Mouse (Mus musculus) layer of hippocampus, postnatal 25 days (tissue): ENCODE data around the gene Iqce. TPM values are rescaled to one million over a fixed set of nuclear protein-coding genes. Genes with fewer than 3 reads are reported as not detected.

Experiments
- DNase-seq, 2 experiments: peaks; one replicate each; pipeline ENCODE4 v3.0.0; 2022; ENCODE audit warnings: mixed read lengths in 2 of 2, low spot score in 1 of 2; ENCODE audit errors: extremely low spot score in 1 of 2
- total RNA-seq, 2 experiments: library from RNA; stranded (reverse); gene quantifications; 2 replicates each; pipeline ENCODE4 v1.2.3; 2021

Gene Iqce
- total RNA-seq, 2 experiments from 2014 or later = 38.5 to 60.6 TPM

- DNase-seq = peak in 1 of 2 experiments; percentile 37
Observed at GRCm38 (mm10) chr5:140662741-140663592, 39.2 kb downstream of the Iqce start.

GRCm38 (mm10) chr5:140661875-140662643 is 40.1 kb downstream of the Iqce start:
- DNase-seq = peak in 1 of 2 experiments; percentile 22

DNA sequence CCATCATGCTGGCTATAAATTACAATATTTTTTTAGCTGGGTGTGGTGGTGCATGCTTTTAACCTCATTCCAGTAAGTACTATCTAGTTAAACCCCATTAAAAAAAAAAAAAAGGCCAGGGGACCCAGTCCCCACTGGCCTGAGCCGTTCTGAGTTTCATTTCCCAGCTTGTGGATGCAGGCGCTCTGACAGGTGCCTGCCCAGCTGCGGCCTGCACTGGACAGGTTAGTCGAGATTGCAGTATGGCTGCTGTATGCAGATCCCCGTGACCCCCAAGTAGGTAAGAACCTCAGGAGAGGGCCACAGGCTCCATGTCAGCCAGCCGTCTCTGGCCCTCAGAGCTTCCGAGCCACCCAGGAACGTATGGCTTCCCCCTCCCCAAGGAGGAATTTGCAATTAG is 40.8 kb downstream of the Iqce start:
- DNase-seq = no peak

GRCm38 (mm10) chr5:140660398-140660797 is 41.8 kb downstream of the Iqce start:
- DNase-seq = no peak

DNA sequence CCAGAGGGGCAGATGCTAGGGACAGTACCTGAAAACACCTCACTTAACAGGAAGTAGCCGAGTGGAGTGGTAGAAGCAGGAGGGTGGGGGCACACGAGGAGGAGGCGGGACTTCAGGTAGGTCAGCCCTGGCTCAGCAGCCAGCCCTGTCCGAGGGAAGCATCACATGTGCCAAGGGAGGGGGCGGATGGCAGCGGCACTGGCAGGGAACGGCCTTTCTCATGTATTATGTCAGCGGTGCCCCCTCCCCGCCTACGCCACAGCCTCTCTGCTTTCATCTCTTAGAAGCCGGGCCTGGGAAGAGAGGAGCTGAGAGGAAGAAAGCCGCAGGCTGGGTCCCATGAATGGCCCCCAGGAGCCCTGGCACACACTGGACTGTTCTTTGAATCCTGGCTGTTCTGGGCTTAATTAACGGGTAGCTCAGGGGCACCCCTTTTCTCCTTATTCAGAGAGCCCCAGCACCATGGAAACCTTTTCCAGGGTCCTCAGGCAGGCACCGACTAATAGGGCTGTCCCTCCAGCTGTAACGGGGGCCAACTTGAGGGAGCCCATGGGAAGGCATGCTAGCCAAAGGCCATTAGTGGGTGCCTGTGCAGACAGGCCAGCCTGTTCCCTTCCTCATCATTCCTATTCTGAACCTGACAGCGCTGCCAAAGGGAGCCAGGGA is 42.4 kb downstream of the Iqce start:
- DNase-seq = peak; percentile 30 to 47

DNA sequence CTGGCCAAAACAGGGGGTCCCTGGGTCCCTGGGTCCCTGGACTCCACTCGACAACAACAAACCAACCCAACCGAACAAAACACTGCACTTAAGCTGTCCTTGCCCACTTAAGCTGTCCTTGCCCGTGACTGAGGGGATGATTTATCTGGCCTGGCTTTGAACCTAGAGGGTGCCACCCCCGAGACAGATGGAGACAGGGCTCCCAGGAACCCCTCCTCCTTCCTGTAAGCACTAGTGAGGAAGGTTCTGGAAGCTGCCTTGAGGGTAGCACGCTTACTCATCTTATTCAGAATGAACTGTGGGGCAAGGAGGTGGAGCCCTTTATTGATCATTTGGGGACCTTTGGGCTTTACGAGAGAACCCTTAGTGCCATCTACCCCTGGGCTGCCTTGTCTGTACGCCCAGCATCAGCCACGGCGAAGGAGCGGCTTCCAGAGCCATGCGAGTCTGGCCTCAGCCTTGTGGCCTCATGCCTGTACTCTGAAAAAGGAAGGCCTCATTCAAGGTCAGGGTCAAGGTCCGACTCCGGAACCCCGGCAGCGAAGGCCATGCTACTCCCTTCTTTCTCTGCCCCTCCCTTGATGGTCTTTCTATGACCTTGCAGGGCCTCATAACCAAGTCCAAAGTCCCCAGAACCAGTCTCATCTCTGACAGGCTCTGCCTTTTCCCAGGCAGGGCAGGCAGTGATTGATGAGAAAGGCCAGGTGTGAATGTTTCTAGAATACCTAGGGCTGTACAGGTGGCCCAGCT is 47.9 kb downstream of the Iqce start:
- DNase-seq = no peak

DNA sequence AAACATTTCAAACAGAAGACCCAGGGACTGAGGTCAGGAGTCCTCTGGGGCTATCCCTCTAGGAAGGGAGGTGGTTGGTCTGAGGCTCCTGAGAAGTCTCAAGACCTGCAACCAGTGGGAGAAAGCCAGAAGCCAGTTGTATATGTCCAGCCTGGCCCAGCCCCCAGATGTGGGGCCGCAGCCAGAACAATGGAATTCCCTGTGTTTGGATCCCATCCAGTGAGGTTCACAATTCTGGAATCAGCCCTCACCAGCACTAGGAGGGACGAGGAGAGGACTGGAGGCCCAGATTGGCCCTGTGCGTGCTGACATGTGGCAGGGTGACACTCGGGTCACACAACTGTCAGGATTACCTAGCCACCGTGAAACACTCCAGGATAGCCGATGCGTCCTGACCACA is 49.6 kb downstream of the Iqce start:
- no peak for DNase-seq

DNA sequence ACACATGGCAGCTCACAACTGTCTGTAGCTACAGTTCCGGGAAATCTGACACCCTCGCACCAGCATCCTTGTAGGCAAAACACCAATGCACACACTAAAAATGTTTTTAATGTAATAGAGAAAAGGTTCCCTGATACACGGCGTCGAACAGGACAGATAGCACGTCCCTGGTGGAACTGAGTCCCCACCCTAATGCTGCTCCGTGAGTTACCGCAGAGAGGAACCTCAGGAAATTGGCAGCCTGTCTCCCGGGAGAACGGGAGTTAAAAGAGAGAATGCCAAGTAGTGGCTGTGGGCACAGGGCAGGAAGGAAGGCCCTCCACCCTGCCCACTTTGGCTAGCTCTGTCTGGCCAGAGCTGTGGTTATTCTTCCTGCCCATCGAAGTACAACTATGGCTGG is 50.9 kb downstream of the Iqce start:
- DNase-seq = no peak

DNA sequence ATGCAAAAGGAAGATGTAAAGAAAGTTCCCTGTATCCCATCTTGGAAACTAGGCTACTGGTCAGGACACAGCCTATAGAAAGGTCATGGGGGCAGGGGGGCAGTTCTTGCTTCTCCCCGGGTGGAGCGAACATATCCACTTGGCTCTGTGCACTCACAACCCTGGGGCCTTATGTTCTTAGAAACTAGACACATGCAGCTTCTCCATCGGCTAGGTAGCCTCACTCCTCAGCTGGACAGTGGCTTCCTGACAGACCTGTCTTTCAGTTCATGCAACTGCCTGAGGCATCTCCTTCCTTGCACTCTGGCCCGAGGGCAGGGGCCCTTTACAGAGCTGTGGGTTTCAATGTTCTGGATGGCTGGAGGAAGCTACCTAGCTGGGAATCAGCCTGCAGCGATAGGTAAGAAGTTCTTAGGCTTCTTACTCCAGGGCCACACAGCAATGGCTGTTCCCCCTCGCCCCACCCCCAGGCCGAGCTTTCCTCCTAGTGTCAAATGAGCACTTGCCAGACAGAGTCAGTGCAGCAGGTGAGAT is 52.2 kb downstream of the Iqce start:
- no peak for DNase-seq

GRCm38 (mm10) chr5:140649101-140649667 is 53.0 kb downstream of the Iqce start:
- DNase-seq = peak; percentile 87 to 88

- DNase-seq = no peak
Observed at GRCm38 (mm10) chr5:140648519-140649100, 53.6 kb downstream of the Iqce start, which contains the start of gene Ttyh3. Gene Ttyh3, minus strand, starts transcription at chr5:140649031.

- DNase-seq = peak in 1 of 2 experiments; percentile 70
Observed at GRCm38 (mm10) chr5:140647821-140648518, 54.2 kb downstream of the Iqce start.

DNA sequence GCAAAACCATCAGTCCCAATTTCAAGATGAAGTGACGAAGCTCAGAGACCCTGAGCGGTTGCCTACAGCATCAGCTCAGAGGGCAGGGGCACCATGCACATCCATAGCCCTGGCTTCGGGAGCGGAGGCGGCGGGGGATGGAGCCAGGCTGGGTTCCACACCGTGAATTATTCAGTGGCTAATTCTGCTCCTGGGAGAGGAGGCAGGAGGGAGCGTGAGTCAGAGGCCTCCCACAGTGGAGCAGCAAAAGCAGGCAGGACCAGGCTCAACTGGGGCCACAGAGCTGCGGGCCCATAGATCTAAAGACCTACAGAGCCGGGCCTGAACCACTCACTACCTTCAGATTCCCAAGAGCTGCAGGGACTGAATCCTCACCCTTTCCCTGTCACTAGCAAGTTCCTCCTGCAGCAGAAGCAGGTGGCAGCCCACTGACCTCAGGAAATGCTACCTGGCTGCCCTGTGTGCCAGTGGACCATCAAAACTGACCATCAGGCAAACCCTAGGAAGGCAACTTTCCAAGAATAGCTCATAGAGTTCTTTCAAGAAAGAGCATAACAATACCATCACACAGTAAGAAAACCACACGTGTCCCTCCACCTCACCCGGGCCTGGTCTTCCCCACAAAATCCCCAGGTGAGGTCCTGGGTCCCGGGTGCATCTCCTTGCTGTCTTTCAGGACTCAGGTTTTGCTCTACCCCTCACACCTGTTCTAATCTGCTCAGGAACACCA is 55.0 kb downstream of the Iqce start:
- no peak for DNase-seq

GRCm38 (mm10) chr5:140646171-140646570 is 56.0 kb downstream of the Iqce start:
- DNase-seq = no peak

DNA sequence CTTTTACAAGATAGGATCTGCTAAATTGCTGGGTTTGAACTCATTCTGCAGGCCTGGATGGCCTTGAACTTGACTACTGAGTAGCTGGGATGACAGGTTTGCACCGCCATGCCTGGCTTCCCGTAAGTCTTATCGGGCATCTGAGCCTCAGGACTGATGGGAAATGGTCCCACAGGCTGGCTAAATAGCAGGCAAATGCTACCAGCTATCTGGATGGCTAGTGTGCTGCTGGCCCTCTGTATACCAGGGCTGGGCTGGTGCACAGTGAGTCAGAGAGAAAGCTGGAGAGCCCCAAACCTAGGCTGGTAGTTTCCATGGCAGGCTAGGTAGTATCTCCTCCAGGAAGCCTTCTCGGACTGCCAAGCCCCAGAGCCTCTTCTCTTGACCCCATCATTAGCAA is 56.7 kb downstream of the Iqce start:
- no peak for DNase-seq

DNA sequence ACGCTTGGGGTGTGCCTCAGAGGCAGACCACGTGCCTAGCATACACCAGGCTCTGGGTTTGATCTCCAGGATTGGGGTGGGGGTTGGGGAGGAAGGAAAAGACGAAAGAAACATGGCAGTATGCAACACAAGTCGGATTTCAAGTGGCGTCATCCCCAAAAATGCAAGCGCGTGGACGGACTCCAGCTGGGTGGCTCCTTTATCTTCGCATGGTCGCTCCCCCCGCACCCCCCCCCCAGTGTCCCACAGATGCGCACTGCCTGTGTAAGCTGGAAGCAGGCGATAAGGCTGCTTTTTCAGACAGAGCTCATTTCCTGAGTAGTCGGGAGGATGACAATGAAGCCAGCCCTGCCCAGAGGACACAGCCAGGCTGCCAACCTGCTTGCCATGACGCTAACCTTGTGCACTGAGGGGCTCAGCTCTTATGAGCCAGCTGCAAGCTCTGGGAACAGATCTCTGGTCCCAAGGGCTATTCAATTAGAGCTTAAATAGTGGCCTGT is 57.4 kb downstream of the Iqce start:
- DNase-seq = no peak

GRCm38 (mm10) chr5:140644263-140644662 is 57.9 kb downstream of the Iqce start:
- no peak for DNase-seq

DNA sequence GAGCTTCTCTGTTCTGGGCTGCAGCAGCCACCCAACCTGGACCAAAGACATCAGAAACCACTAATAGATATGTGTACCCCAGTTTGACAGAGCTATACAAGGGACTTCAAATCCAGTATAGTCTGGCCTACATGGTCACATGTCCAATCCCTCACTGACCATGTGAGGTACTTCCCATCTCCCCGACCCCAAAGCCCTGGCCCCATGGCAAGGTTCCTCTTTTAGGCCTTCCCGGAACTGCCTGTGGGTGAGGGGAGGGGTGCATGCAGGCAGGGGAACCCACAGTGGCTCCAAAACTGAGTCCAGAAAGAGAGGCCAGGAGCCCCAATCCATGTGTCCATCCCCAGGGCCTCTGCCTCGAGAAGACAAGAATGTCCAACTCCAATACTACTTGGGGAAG is 60.1 kb downstream of the Iqce start:
- no peak for DNase-seq
